In the genomic region with DNA sequence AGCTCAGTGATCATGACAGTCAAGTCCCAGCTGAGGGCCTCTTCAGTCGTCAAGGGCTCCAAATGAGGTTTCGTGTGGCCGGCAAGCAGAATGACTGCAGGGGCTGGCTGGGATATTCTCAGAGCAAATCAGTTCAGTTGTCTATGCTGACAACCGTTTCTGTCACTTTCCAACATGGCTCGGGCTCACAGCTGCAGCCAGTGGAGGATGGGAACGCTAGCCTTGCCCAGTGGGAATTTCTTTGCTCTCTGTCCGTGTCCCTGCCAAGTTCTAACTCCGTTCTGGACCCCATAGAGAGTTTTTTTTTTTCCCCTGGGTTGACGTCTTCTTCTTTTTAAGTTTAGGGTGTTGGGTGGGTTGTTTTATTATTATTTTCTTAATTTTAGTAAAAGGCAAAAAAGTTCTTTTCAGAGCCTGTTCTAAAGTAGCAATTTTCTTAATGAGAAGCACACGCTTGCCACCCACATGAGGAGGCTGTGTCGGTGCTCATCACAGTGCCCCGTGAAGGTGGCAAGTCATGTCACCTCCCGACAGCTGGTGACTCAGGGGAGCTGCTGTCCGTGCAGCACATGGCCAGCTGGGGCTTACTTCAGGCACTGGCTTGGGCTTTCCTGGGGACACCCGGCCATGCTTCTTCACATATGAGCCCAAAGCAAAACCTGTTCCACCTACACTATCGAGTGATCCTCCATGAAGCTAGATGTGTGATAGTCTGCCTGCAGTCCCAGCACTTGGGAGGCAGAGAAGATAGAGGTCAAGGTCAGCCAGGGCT, we compare ENCODE assay signal across 17 mouse cellular contexts. TPM values are rescaled to one million over a fixed set of nuclear protein-coding genes. Genes with fewer than 3 reads are reported as not detected.
DNase-seq lines count a peak whose midpoint lies in the region; ATAC-seq and TF ChIP-seq lines count a peak whose summit lies in the region.
"Had no signal": no experiment of that assay in that cellular context is flagged by ENCODE, and none has a peak within 500 bp of the region (broad histone marks: within the 10 kb centered on the region; RNA-seq: fewer than 3 reads in every experiment).

No protein-coding gene starts in this region.

- peaks cover 20% of the 10 kb centered on the region for H3K4me1 ChIP-seq in hindbrain, postnatal 0 days (ENCODE audit: insufficient read depth, low read length)
- peaks cover 55% of the 10 kb centered on the region for H3K4me1 ChIP-seq in hindbrain, embryonic 13.5 days (replicated peaks)
- H3K4me1 ChIP-seq in lung, postnatal 0 days (ENCODE audit: insufficient read depth, low read depth, low read length): peaks cover 26% of the 10 kb centered on the region; the same call in 1 of the 2 replicates
- H3K4me1 ChIP-seq in lung, adult 2 months (ENCODE audit: control insufficient read depth, insufficient read depth, low read length): peaks cover 37% of the 10 kb centered on the region

- no peaks in the 10 kb centered on the region for H3K36me3 ChIP-seq in hindbrain, postnatal 0 days (ENCODE audit: insufficient read depth, low read length)
- no peaks in the 10 kb centered on the region for H3K36me3 ChIP-seq in hindbrain, embryonic 13.5 days
- no peaks in the 10 kb centered on the region; the same call in 1 of the 2 replicates for H3K36me3 ChIP-seq in lung, postnatal 0 days (ENCODE audit: insufficient read depth, low read length)
- H3K36me3 ChIP-seq: limb, embryonic 12.5 days; midbrain, embryonic 13.5 days had no signal

- no peak for TF ChIP-seq EP300 in lung, postnatal 0 days (IDR thresholded peaks at IDR 0.05)

- 46% methylated on average over 16 of the region's 16 CpGs for WGBS in hindbrain, postnatal 0 days
- 56% methylated on average over 16 of the region's 16 CpGs for WGBS in hindbrain, embryonic 13.5 days
- 60% methylated on average over 16 of the region's 16 CpGs for WGBS in lung, postnatal 0 days
- 71% methylated on average over 16 of the region's 16 CpGs for WGBS in lung, adult 2 months

- TF ChIP-seq CTCF in hindbrain, postnatal 0 days (IDR thresholded peaks at IDR 0.05; ENCODE audit: low read depth): no peak
- no peak for TF ChIP-seq CTCF in lung, postnatal 0 days (IDR thresholded peaks at IDR 0.05)
- TF ChIP-seq CTCF in lung, adult 2 months (IDR thresholded peaks at IDR 0.05; ENCODE audit: insufficient read depth, low read length): no peak

- DNase-seq in adrenal gland, adult 2 months: peak; percentile 52
- DNase-seq in adrenal gland, postnatal 25 days: no peak
- peak; percentile 44 for DNase-seq in hindbrain, postnatal 0 days (ENCODE audit: low spot score)
- peak; percentile 57 for DNase-seq in lung, postnatal 0 days (ENCODE audit: low spot score)
- no peak for DNase-seq in lung, adult 2 months
- DNase-seq in heart, postnatal 4 days: peak; percentile 63
- no peak for DNase-seq in thymus, adult 18-20 months
- DNase-seq: adrenal gland, postnatal 10 days; kidney, adult 18-20 months; kidney, postnatal 25 days; right cerebral cortex, postnatal 14 days had no signal

- no peaks in the 10 kb centered on the region for H3K27me3 ChIP-seq in hindbrain, postnatal 0 days (ENCODE audit: insufficient read depth, low read length)
- H3K27me3 ChIP-seq in hindbrain, embryonic 13.5 days: 0 out of 2 replicates have a peak, but pooled peaks cover 3% of the 10 kb centered on the region
- H3K27me3 ChIP-seq in lung, postnatal 0 days (replicated peaks; ENCODE audit: insufficient read depth, low read length): no peaks in the 10 kb centered on the region
- H3K27me3 ChIP-seq: limb, embryonic 12.5 days; midbrain, embryonic 13.5 days had no signal

- H3K4me3 ChIP-seq in hindbrain, postnatal 0 days (ENCODE audit: low read length): no peak overlapping the region
- H3K4me3 ChIP-seq in hindbrain, embryonic 13.5 days: no peak overlapping the region
- no peak overlapping the region for H3K4me3 ChIP-seq in lung, postnatal 0 days (ENCODE audit: low read depth, low read length)
- H3K4me3 ChIP-seq in lung, adult 2 months (replicated peaks; ENCODE audit: extremely low read depth, low read depth, low read length): no peak overlapping the region
- H3K4me3 ChIP-seq: limb, embryonic 12.5 days; midbrain, embryonic 13.5 days had no signal

- no peak overlapping the region for H3K27ac ChIP-seq in hindbrain, postnatal 0 days
- H3K27ac ChIP-seq in hindbrain, embryonic 13.5 days: no peak overlapping the region; the same call in 1 of the 2 replicates
- no peak overlapping the region for H3K27ac ChIP-seq in lung, postnatal 0 days (ENCODE audit: low read length)
- H3K27ac ChIP-seq: limb, embryonic 12.5 days; macrophage; midbrain, embryonic 13.5 days; stomach, postnatal 0 days had no signal

- no peaks in the 10 kb centered on the region for H3K9me3 ChIP-seq in hindbrain, postnatal 0 days (ENCODE audit: low read length)
- H3K9me3 ChIP-seq in hindbrain, embryonic 13.5 days: no peaks in the 10 kb centered on the region
- no peaks in the 10 kb centered on the region for H3K9me3 ChIP-seq in lung, postnatal 0 days (ENCODE audit: low read length)
- H3K9me3 ChIP-seq: limb, embryonic 12.5 days; midbrain, embryonic 13.5 days had no signal

- no peak overlapping the region for H3K4me2 ChIP-seq in hindbrain, postnatal 0 days (ENCODE audit: low read depth, low read length)
- H3K4me2 ChIP-seq in hindbrain, embryonic 13.5 days: no peak overlapping the region
- no peak overlapping the region for H3K4me2 ChIP-seq in lung, postnatal 0 days (replicated peaks; ENCODE audit: low read depth, low read length)
- H3K4me2 ChIP-seq: limb, embryonic 12.5 days; midbrain, embryonic 13.5 days had no signal

- no peak for TF ChIP-seq POLR2A in lung, adult 2 months (IDR thresholded peaks at IDR 0.05; ENCODE audit: borderline replicate concordance, extremely low read depth, low read depth, low read length)

- no peak overlapping the region for H3K9ac ChIP-seq in hindbrain, postnatal 0 days (replicated peaks; ENCODE audit: low read length)
- no peak overlapping the region for H3K9ac ChIP-seq in hindbrain, embryonic 13.5 days
- H3K9ac ChIP-seq in lung, postnatal 0 days (replicated peaks; ENCODE audit: low read depth): no peak overlapping the region
- H3K9ac ChIP-seq: limb, embryonic 12.5 days; midbrain, embryonic 13.5 days had no signal

- no peak for ATAC-seq in hindbrain, postnatal 0 days
- no peak for ATAC-seq in hindbrain, embryonic 13.5 days (ENCODE audit: low FRiP score)
- ATAC-seq in lung, postnatal 0 days: no peak
- ATAC-seq: hindbrain, embryonic 16.5 days; midbrain, embryonic 13.5 days had no signal

RNA-seq across cellular contexts. Expression of gene Pitpnm2, which starts 25.1 kb away (rescaled TPM):
- 10 to 100 TPM; 41.6 to 65.2 TPM for total RNA-seq in adrenal gland, adult 2 months (2021)
- polyA plus RNA-seq in adrenal gland, adult 2 months (2012; rRNA removed): 158 and 207 TPM in 2 replicates
- 62.5 and 83.8 TPM in 2 replicates for total RNA-seq in adrenal gland, postnatal 25 days (2021)
- total RNA-seq in hindbrain, postnatal 0 days (2014; rRNA removed): 43.9 and 44.1 TPM in 2 replicates
- polyA plus RNA-seq in hindbrain, postnatal 0 days (2015; fragmentation: Nextera tagmentation; extraction: Ambion mirVana): 7.6 TPM in 2 replicates
- 7.4 and 8.3 TPM in 2 replicates for polyA plus RNA-seq in hindbrain, embryonic 13.5 days (2015; fragmentation: Nextera tagmentation; extraction: Ambion mirVana)
- 9.2 and 10.5 TPM in 2 replicates for polyA plus RNA-seq in lung, postnatal 0 days (2015; fragmentation: Nextera tagmentation; extraction: Ambion mirVana)
- 122 and 163 TPM in 2 replicates for polyA plus RNA-seq in lung, adult 2 months (2012; rRNA removed)
- total RNA-seq in heart, postnatal 4 days (2021): 10 to 100 TPM; 45.9 to 52.2 TPM

Comparison
In these comparisons a context has a peak if more than half of its experiments do, and no peak if none do; other contexts are left out.
1. DNase-seq: peak in adrenal gland, adult 2 months (single experiment), hindbrain, postnatal 0 days (single experiment), lung, postnatal 0 days (single experiment) and heart, postnatal 4 days (single experiment); none in adrenal gland, postnatal 25 days (single experiment), lung, adult 2 months (single experiment) and thymus, adult 18-20 months (0 of 2).
2. RNA of gene Pitpnm2, which starts 25.1 kb away (polyA plus RNA-seq): 158 to 207 TPM in adrenal gland, adult 2 months and 122 to 163 TPM in lung, adult 2 months; 9.2 to 10.5 TPM in lung, postnatal 0 days, 7.6 TPM in hindbrain, postnatal 0 days and 7.4 to 8.3 TPM in hindbrain, embryonic 13.5 days; every median in the first group is over 10 times any median in the second.